Mouse (Mus musculus): ENCODE measurements around the gene Fcho2.

GRCm38 (mm10) chr13:98684144-98684900, 130.9 kb downstream of the Fcho2 start:
- TF ChIP-seq CTCF (IDR thresholded peaks at IDR 0.05; ENCODE audit: low read depth, low read length) (no peak), POLR2A (IDR thresholded peaks at IDR 0.05; ENCODE audit: extremely low read depth, insufficient read depth, low read length) (no peak)

Data from liver, adult 2 months (tissue).